Mouse (Mus musculus): ENCODE data around the gene Naa25.
A peak's percentile ranks its signal among the peaks of the same experiment; 100 is the strongest.

Gene Naa25

GRCm38 (mm10) chr5:121397187-121398145, at the start of gene Naa25:
TSS of gene Naa25 (plus strand) at chr5:121397936.
- peak; percentile 96 to 97 for DNase-seq (ENCODE audit: inconsistent age in 2 of 2, low spot score in 1 of 2)

- DNase-seq (ENCODE audit: inconsistent age in 2 of 2, low spot score in 1 of 2), result no peak
These were observed 38.5 kb upstream of the Naa25 start for GRCm38 (mm10) chr5:121359229-121359628.

GRCm38 (mm10) chr5:121361696-121362095, 36.0 kb upstream of the Naa25 start:
- no peak for DNase-seq (ENCODE audit: inconsistent age in 2 of 2, low spot score in 1 of 2)

- peak in 1 of 2 experiments; percentile 67 for DNase-seq (ENCODE audit: inconsistent age in 2 of 2, low spot score in 1 of 2)
These were observed 34.3 kb upstream of the Naa25 start for GRCm38 (mm10) chr5:121363441-121363840.

GRCm38 (mm10) chr5:121366449-121367225, 31.1 kb upstream of the Naa25 start:
- DNase-seq (ENCODE audit: inconsistent age in 2 of 2, low spot score in 1 of 2), result no peak

GRCm38 (mm10) chr5:121367255-121367654, 30.5 kb upstream of the Naa25 start:
- DNase-seq (ENCODE audit: inconsistent age in 2 of 2, low spot score in 1 of 2), result no peak

GRCm38 (mm10) chr5:121371712-121372111, 26.0 kb upstream of the Naa25 start:
- no peak for DNase-seq (ENCODE audit: inconsistent age in 2 of 2, low spot score in 1 of 2)

- no peak for DNase-seq (ENCODE audit: inconsistent age in 2 of 2, low spot score in 1 of 2)
These were observed 22.9 kb upstream of the Naa25 start for GRCm38 (mm10) chr5:121374790-121375189.

- peak in 1 of 2 experiments; percentile 69 for DNase-seq (ENCODE audit: inconsistent age in 2 of 2, low spot score in 1 of 2)
These were observed 20.8 kb upstream of the Naa25 start for GRCm38 (mm10) chr5:121376972-121377371.

- peak in 1 of 2 experiments; percentile 60 for DNase-seq (ENCODE audit: inconsistent age in 2 of 2, low spot score in 1 of 2)
These were observed 19.0 kb upstream of the Naa25 start for GRCm38 (mm10) chr5:121378678-121379256.

- DNase-seq (ENCODE audit: inconsistent age in 2 of 2, low spot score in 1 of 2), result no peak
These were observed 17.0 kb upstream of the Naa25 start for GRCm38 (mm10) chr5:121380692-121381091.

GRCm38 (mm10) chr5:121383857-121384756, 13.6 kb upstream of the Naa25 start:
- peak in 1 of 2 experiments; percentile 56 for DNase-seq (ENCODE audit: inconsistent age in 2 of 2, low spot score in 1 of 2)

- DNase-seq (ENCODE audit: inconsistent age in 2 of 2, low spot score in 1 of 2), result peak in 1 of 2 experiments; percentile 89
These were observed 12.8 kb upstream of the Naa25 start for GRCm38 (mm10) chr5:121384757-121385460.

GRCm38 (mm10) chr5:121385461-121386119, 12.1 kb upstream of the Naa25 start, which contains the start of gene Trafd1:
TSS of gene Trafd1 (minus strand) at chr5:121385632.
- DNase-seq (ENCODE audit: inconsistent age in 2 of 2, low spot score in 1 of 2), result peak; percentile 98

- DNase-seq (ENCODE audit: inconsistent age in 2 of 2, low spot score in 1 of 2), result peak in 1 of 2 experiments; percentile 46
These were observed 11.4 kb upstream of the Naa25 start for GRCm38 (mm10) chr5:121386120-121386909.

GRCm38 (mm10) chr5:121387126-121387525, 10.6 kb upstream of the Naa25 start:
- DNase-seq (ENCODE audit: inconsistent age in 2 of 2, low spot score in 1 of 2), result peak; percentile 27 to 58

- peak in 1 of 2 experiments; percentile 65 for DNase-seq (ENCODE audit: inconsistent age in 2 of 2, low spot score in 1 of 2)
These were observed 8.6 kb upstream of the Naa25 start for GRCm38 (mm10) chr5:121389106-121389505.

GRCm38 (mm10) chr5:121389691-121390090, 8.0 kb upstream of the Naa25 start:
- DNase-seq (ENCODE audit: inconsistent age in 2 of 2, low spot score in 1 of 2), result peak in 1 of 2 experiments; percentile 46
